Mouse (Mus musculus) lung, postnatal 4 days (tissue): Measurements from ENCODE around the gene Ccdc113.

Source experiments
- DNase-seq, 2 experiments: peaks; one replicate each; pipeline ENCODE4 v3.0.0; 2021

Ccdc113 gene

DNA sequence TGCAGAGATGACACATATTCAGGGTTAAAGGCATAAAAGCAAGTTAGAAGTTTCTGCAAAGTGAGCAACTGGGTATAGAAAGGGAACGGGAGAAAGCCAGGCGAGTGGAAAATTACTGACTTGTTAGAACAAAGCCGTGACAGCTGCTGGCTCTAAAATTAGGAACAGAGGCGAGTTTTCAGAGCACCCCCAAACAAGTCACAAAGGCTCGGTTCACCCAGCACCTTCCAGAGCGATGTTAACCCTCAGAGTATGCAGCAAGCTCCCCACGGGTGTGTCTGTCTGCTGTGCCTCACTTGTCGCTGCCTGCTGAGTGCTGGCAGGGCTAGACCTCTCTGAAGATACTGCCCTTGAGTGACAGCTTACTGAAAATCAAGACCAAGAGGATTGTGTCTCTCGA lies 73.3 kb downstream of the Ccdc113 start:
- DNase-seq = no peak
